Mouse (Mus musculus): ENCODE results near the gene Olfr486.
"Not testable (repeated sequence)": the region's sequence is repeated elsewhere in the genome, so short reads cannot be mapped to it uniquely, and the experiment has no call there.

The Olfr486 gene

DNA sequence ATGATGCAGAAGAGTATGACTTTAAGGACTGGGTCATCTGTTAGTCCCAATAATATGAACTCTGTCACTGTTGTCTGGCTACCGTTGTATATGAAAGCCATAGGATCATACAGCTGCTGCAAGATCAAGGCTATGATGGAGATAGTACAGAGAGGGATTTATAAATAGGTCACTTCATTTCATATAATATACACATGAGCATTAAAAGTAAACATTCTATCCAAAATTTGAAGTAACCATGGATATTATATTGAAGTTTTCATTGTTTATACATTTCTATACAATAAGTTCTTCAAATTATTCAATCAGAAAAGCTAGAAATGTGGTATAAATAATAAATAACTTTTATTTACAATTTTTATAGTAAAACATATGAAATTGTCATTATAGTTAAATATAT, at the start of gene Olfr486:
TSS of gene Olfr486 (minus strand) at position 101 of the 400 bp plus-strand sequence.
- not testable (repeated sequence) for DNase-seq (ENCODE audit: low spot score)

DNA sequence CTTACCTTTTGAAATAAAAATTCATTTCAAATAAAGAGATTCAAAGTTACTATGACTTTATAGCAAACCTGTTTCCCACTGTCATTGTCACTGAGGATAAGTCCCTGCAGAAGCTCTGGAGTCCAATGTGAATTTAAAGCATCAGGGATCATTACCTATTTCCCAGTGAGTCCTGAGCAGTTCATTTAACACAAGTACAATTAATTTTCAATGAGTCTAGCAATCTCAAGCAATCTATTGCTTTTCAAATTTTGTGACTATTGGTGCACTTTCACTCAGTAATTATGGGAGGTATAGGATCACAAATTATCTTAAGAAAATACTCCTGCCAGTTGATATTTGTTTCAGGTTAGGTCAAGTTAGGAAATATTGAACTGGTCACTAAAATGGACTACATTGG, 42.0 kb upstream of the Olfr486 start, which contains the start of gene Olfr487:
TSS of gene Olfr487 (minus strand) at position 101 of the 400 bp plus-strand sequence.
- DNase-seq (ENCODE audit: low spot score): not testable (repeated sequence)

DNA sequence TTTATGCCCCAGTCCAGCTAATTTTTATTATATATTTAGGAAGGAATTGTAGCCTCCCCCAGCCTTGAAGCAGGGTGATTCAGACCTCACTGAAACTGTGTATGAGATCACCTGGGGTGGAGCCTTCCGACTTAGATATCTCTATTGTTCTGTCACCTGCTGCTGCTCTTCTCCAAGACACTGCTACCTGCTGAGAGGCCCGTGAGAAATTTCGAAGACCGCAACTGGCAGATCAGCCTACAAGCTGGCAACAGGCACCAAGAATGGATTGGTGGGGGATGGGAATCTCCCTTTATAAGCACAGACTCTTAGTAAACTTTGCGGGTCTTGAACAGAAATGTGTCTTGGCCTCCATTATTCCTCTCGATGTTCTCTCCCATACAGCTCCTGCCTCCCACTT, 24.4 kb upstream of the Olfr486 start:
- DNase-seq (ENCODE audit: low spot score): no peak

DNA sequence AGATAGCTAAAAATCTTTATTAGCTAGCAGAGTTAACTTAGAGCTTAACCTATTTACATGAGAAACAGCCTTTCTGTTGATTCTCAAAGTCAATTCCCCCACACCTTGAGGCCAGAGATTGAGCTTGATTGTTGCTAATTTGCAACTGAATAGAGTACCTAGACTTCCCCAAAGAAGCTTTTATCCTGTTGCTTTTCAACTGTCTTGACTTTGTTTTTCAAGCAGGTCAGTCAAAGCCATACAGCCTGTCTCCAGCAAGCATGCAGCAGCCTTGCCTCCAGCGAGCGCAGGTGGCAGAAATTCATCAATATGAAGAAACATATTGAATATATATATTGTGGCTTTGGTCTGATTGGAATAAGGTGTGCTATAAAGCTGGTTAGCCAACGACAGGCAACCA, 23.8 kb upstream of the Olfr486 start:
- DNase-seq (ENCODE audit: low spot score): not testable (repeated sequence)

DNA sequence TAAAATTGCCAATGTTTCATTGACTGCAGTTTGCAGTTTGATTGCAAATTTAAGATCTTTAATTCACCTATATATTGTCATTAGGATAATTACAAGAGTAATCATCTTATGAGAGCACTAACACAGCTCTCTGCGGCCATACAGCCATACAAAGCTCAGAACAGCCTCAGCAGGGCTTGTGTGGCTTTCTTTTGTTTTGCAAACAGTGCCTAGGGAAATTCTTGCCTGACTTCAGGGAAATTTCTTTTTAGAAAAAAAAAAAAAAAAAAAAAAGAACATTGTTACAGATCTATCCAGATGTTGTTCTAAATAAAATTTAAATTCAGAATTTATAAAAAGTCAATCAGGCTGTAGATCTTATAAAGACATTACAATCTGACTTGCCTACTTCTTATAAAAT, 20.2 kb upstream of the Olfr486 start:
- DNase-seq (ENCODE audit: low spot score): not testable (repeated sequence)

DNA sequence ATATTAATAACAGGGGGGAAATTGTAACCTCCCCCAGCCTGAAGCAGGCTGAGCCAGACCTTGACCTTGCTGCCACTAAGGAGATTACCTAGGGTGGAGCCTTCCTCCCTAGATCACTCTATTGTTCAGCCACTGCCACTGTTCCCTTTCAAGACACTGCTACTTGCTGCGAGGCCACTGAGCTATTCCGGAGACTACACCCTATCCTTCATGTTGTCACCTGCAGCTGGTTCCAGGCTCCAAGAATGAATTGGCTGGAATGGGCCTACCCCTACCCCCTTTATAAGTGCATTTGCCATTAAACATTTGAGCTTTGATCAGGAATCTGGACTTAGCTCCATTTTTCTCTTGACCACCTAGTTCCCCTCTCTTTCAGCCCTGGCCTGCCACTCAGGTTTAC, 18.7 kb upstream of the Olfr486 start:
- not testable (repeated sequence) for DNase-seq (ENCODE audit: low spot score)

DNA sequence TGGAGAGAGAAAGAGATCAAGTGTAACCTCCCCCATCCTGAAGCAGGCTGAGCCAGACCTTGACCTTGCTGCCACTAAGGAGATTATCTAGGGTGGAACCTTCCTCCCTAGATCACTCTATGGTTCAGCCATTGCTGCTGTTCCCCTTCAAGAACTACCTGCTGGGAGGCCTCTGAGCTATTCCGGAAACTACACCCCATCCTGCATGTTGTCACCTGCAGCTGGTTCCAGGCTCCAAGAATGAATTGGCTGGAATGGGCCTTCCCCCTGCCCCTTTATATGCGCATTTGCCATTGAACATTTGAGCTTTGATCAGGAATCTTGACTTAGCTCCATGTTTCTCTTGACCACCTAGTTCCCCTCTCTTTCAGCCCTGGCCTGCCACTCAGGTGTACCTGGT, 12.7 kb upstream of the Olfr486 start:
- not testable (repeated sequence) for DNase-seq (ENCODE audit: low spot score)

DNA sequence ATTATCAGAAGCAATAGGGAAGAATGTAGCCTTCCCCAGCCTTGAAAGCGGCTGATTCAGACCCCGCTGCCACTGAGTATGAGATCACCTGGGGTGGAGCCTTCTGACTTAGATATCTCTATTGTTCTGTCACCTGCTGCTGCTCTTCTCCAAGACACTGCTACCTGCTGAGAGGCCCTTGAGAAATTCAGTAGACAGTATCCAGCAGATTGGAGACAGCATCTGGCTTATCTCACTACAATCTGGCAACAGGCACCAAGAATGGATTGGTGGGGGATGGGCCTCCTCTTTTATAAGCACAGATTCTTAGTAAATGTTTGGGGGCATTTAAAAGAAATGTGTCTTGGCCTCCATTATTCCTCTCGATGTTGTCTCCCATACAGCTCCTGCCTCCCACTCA, 11.9 kb upstream of the Olfr486 start:
- not testable (repeated sequence) for DNase-seq (ENCODE audit: low spot score)

DNA sequence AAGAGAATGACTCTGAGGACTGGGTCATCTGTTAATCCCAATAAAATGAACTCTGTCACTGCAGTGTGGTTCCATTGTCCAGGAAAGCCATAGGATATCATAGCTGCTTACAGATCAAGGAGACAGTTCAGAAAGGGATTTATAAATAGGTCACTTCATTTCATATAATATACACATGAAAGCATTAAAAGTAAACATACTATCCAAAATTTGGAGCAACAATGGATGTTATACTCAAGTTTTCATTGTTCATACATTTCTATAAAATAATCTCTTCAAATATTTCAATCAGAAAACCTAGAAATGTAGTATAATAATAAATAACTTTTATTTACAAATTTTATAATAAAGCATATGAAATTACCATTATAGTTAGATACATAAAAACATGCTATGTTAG, 12.8 kb downstream of the Olfr486 start, which contains the start of gene Olfr485:
TSS of gene Olfr485 (minus strand) at position 101 of the 400 bp plus-strand sequence.
- DNase-seq (ENCODE audit: low spot score): no peak

DNA sequence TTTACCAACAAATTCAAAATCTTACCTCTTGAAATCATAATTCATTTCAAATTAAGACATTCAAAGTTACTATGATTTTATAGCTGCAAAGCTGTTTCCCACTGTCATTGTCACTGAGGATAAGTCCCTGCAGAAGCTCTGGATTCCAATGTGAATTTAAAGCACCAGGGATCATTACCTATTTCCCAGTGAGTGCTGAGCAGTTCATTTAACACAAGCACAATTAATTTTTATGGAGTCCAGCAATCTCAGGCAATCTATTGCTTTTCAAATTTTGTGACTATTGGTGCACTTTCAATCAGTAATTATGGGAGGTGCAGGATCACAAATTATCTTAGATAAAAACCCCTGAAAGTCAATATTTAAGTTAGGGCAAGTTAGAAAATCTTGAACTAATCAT, 45.2 kb downstream of the Olfr486 start, which contains the start of gene Olfr484:
TSS of gene Olfr484 (minus strand) at position 101 of the 400 bp plus-strand sequence.
- no peak for DNase-seq (ENCODE audit: low spot score)

Data from ovary, postnatal 14 days (tissue).